In the genomic region with DNA sequence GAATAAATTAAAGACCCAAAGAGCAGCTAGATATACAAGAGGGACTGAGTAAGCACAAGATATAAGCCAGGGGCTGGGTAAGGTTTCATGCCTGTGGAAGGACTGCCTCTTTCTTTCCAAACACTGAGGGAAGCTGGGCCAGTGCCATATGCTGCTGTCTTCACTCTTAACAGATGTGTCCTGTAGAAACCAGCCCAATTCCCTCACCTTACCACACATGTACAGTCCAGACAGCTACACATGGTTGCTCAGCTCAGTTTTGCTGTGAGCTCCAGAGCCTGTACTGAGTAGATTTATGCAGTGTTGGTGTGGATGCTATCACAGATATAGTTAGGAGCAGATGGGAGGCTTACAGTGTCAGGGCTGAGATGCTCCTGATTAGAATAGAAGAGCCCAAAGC, we compare ENCODE assay signal across 10 mouse cellular contexts. TPM values are rescaled to one million over a fixed set of nuclear protein-coding genes. Genes with fewer than 3 reads are reported as not detected.
A peak's percentile ranks its signal among the peaks of the same experiment; 100 is the strongest.
DNase-seq lines count a peak whose midpoint lies in the region; ATAC-seq and TF ChIP-seq lines count a peak whose summit lies in the region.
"Had no signal": no experiment of that assay in that cellular context is flagged by ENCODE, and none has a peak within 500 bp of the region (broad histone marks: within the 10 kb centered on the region; RNA-seq: fewer than 3 reads in every experiment).

No protein-coding gene starts in this region.

- H3K4me2 ChIP-seq in midbrain, embryonic 13.5 days (replicated peaks) = no peak overlapping the region
- no peak overlapping the region for H3K4me2 ChIP-seq in midbrain, postnatal 0 days (ENCODE audit: low read depth, low read length, poor library complexity, severe bottlenecking)
- no peak overlapping the region for H3K4me2 ChIP-seq in forebrain, embryonic 14.5 days (ENCODE audit: low read length)
- H3K4me2 ChIP-seq: embryonic facial prominence, embryonic 13.5 days had no signal

- no peaks in the 10 kb centered on the region for H3K9me3 ChIP-seq in midbrain, embryonic 13.5 days
- H3K9me3 ChIP-seq in midbrain, postnatal 0 days (ENCODE audit: low read length) = no peaks in the 10 kb centered on the region
- no peaks in the 10 kb centered on the region for H3K9me3 ChIP-seq in forebrain, embryonic 14.5 days (replicated peaks; ENCODE audit: control insufficient read depth, low read length)
- H3K9me3 ChIP-seq: embryonic facial prominence, embryonic 13.5 days had no signal

- H3K27ac ChIP-seq in gastrocnemius, adult 2 months = no peak overlapping the region
- no peak overlapping the region for H3K27ac ChIP-seq in midbrain, embryonic 13.5 days
- H3K27ac ChIP-seq in midbrain, postnatal 0 days (ENCODE audit: low read depth, low read length) = no peak overlapping the region
- H3K27ac ChIP-seq in forebrain, embryonic 14.5 days (ENCODE audit: low read depth, low read length) = no peak overlapping the region
- H3K27ac ChIP-seq: embryonic facial prominence, embryonic 13.5 days had no signal

- H3K4me1 ChIP-seq in midbrain, embryonic 13.5 days (replicated peaks) = no peaks in the 10 kb centered on the region
- 0 out of 2 replicates have a peak, but pooled peaks cover 2% of the 10 kb centered on the region for H3K4me1 ChIP-seq in midbrain, postnatal 0 days (ENCODE audit: insufficient read depth, low read length)
- H3K4me1 ChIP-seq in forebrain, embryonic 14.5 days (ENCODE audit: control insufficient read depth, insufficient read depth, low read length) = peaks cover 11% of the 10 kb centered on the region; the same call in 1 of the 2 replicates

- DNase-seq in gastrocnemius, adult 2 months = peak; percentile 74
- no peak for DNase-seq in gastrocnemius, postnatal 4 days (ENCODE audit: low spot score in 2 of 2)
- no peak for DNase-seq in midbrain, postnatal 0 days (ENCODE audit: low spot score)
- no peak for DNase-seq in forebrain, embryonic 14.5 days (ENCODE audit: low spot score)
- peak; percentile 25 for DNase-seq in skeletal muscle tissue, adult 2 months (ENCODE audit: low read depth, low spot score)
- DNase-seq in layer of hippocampus, adult 8-10 months (ENCODE audit: low spot score in 2 of 2) = no peak

- intact Hi-C loops in gastrocnemius, adult 2 months (cut with DNase I) = no loop called here

- H3K9ac ChIP-seq in midbrain, embryonic 13.5 days (replicated peaks) = no peak overlapping the region
- no peak overlapping the region for H3K9ac ChIP-seq in midbrain, postnatal 0 days (replicated peaks; ENCODE audit: low read length, poor library complexity, severe bottlenecking)
- H3K9ac ChIP-seq in forebrain, embryonic 14.5 days (ENCODE audit: low read length) = no peak overlapping the region
- H3K9ac ChIP-seq: embryonic facial prominence, embryonic 13.5 days had no signal

- H3K36me3 ChIP-seq in midbrain, embryonic 13.5 days = no peaks in the 10 kb centered on the region
- no peaks in the 10 kb centered on the region for H3K36me3 ChIP-seq in midbrain, postnatal 0 days (ENCODE audit: insufficient read depth, low read length)
- H3K36me3 ChIP-seq in forebrain, embryonic 14.5 days (ENCODE audit: control insufficient read depth, insufficient read depth, low read length) = no peaks in the 10 kb centered on the region
- H3K36me3 ChIP-seq: embryonic facial prominence, embryonic 13.5 days had no signal

- H3K27me3 ChIP-seq in midbrain, embryonic 13.5 days = no peaks in the 10 kb centered on the region
- no peaks in the 10 kb centered on the region for H3K27me3 ChIP-seq in midbrain, postnatal 0 days (ENCODE audit: insufficient read depth, low read length)
- no peaks in the 10 kb centered on the region for H3K27me3 ChIP-seq in forebrain, embryonic 14.5 days (replicated peaks; ENCODE audit: control insufficient read depth, insufficient read depth, low read length)
- H3K27me3 ChIP-seq: CH12.LX; embryonic facial prominence, embryonic 13.5 days had no signal

- TF ChIP-seq CTCF in gastrocnemius, adult 2 months (IDR thresholded peaks at IDR 0.05) = no peak
- no peak for TF ChIP-seq CTCF in midbrain, postnatal 0 days (IDR thresholded peaks at IDR 0.05)

- peak; percentile 55 for ATAC-seq in midbrain, embryonic 13.5 days
- ATAC-seq in midbrain, postnatal 0 days (ENCODE audit: low FRiP score) = no peak
- peak; percentile 56; the same call in 1 of the 2 replicates for ATAC-seq in forebrain, embryonic 14.5 days
- no peak for ATAC-seq in monocyte, adult 5-6 weeks (replicated peaks; ENCODE audit: insufficient number of reproducible peaks, low FRiP score, low TSS enrichment, poor library complexity, severe bottlenecking)

- H3K4me3 ChIP-seq in gastrocnemius, adult 2 months = no peak overlapping the region
- no peak overlapping the region for H3K4me3 ChIP-seq in midbrain, embryonic 13.5 days (replicated peaks)
- no peak overlapping the region for H3K4me3 ChIP-seq in midbrain, postnatal 0 days (ENCODE audit: low read depth, low read length)
- H3K4me3 ChIP-seq in forebrain, embryonic 14.5 days (ENCODE audit: low read depth, low read length) = no peak overlapping the region
- H3K4me3 ChIP-seq: embryonic facial prominence, embryonic 13.5 days had no signal

RNA-seq across cellular contexts. Expression of gene Ggact, which starts 12.9 kb away (rescaled TPM):
- total RNA-seq in gastrocnemius, adult 2 months (2021) = 10 to 100 TPM; 13.8 to 20.4 TPM
- total RNA-seq in gastrocnemius, postnatal 4 days (2021) = 1 to 10 TPM; 7.5 to 9.4 TPM
- 4.7 and 5.9 TPM in 2 replicates for polyA plus RNA-seq in midbrain, embryonic 13.5 days (2015; fragmentation: Nextera tagmentation; extraction: Ambion mirVana)
- total RNA-seq in midbrain, postnatal 0 days (2014; rRNA removed) = 23.3 and 24.2 TPM in 2 replicates
- 24.0 and 25.4 TPM in 2 replicates for polyA plus RNA-seq in midbrain, postnatal 0 days (2015; fragmentation: Nextera tagmentation; extraction: Ambion mirVana)
- 6.9 and 7.7 TPM in 2 replicates for polyA plus RNA-seq in forebrain, embryonic 14.5 days (2014; fragmentation: Nextera tagmentation; extraction: Ambion mirVana)
- 10 to 100 TPM; 44.2 to 47.8 (median 45.5) TPM for total RNA-seq in layer of hippocampus, adult 8-10 months (2022)
- 0.75 to 6.5 TPM (median 5.6 TPM) in 3 replicates for total RNA-seq in monocyte, adult 5-6 weeks (2017)

Comparison
In these comparisons a context has a peak if more than half of its experiments do, and no peak if none do; other contexts are left out.
1. DNase-seq: peak in gastrocnemius, adult 2 months (single experiment) and skeletal muscle tissue, adult 2 months (single experiment); none in gastrocnemius, postnatal 4 days (0 of 2), midbrain, postnatal 0 days (single experiment), forebrain, embryonic 14.5 days (single experiment) and layer of hippocampus, adult 8-10 months (0 of 2).
2. ATAC-seq: peak in midbrain, embryonic 13.5 days (single experiment) and forebrain, embryonic 14.5 days (single experiment); none in midbrain, postnatal 0 days (single experiment) and monocyte, adult 5-6 weeks (single experiment).